Mouse (Mus musculus): ENCODE measurements around the gene Srcin1.
A peak's percentile ranks its signal among the peaks of the same experiment; 100 is the strongest.

The Srcin1 gene

GRCm38 (mm10) chr11:97534442-97535307 lies 41.3 kb downstream of the Srcin1 start:
- no peak for DNase-seq (ENCODE audit: low read depth, low spot score)

- DNase-seq (ENCODE audit: low read depth, low spot score) = no peak
These were observed 42.3 kb downstream of the Srcin1 start for GRCm38 (mm10) chr11:97533653-97534052.

- DNase-seq (ENCODE audit: low read depth, low spot score) = peak; percentile 81
These were observed 42.9 kb downstream of the Srcin1 start for GRCm38 (mm10) chr11:97532950-97533582.

GRCm38 (mm10) chr11:97532354-97532753 lies 43.6 kb downstream of the Srcin1 start:
- peak; percentile 83 for DNase-seq (ENCODE audit: low read depth, low spot score)

- peak; percentile 97 for DNase-seq (ENCODE audit: low read depth, low spot score)
These were observed 44.4 kb downstream of the Srcin1 start for GRCm38 (mm10) chr11:97531381-97532260.

- DNase-seq (ENCODE audit: low read depth, low spot score) = peak; percentile 62
These were observed 45.0 kb downstream of the Srcin1 start for GRCm38 (mm10) chr11:97530961-97531360.

GRCm38 (mm10) chr11:97530069-97530468 lies 45.9 kb downstream of the Srcin1 start:
- DNase-seq (ENCODE audit: low read depth, low spot score) = no peak

GRCm38 (mm10) chr11:97528282-97528808 lies 47.6 kb downstream of the Srcin1 start:
- peak; percentile 43 for DNase-seq (ENCODE audit: low read depth, low spot score)

GRCm38 (mm10) chr11:97525313-97525712 lies 50.7 kb downstream of the Srcin1 start:
- DNase-seq (ENCODE audit: low read depth, low spot score) = no peak

- DNase-seq (ENCODE audit: low read depth, low spot score) = peak; percentile 60
These were observed 51.7 kb downstream of the Srcin1 start for GRCm38 (mm10) chr11:97524306-97524705.

GRCm38 (mm10) chr11:97523827-97524261 lies 52.1 kb downstream of the Srcin1 start:
- peak; percentile 87 for DNase-seq (ENCODE audit: low read depth, low spot score)

- DNase-seq (ENCODE audit: low read depth, low spot score) = no peak
These were observed 52.9 kb downstream of the Srcin1 start for GRCm38 (mm10) chr11:97523107-97523506.

GRCm38 (mm10) chr11:97521741-97522474 lies 54.1 kb downstream of the Srcin1 start:
- DNase-seq (ENCODE audit: low read depth, low spot score) = no peak

- DNase-seq (ENCODE audit: low read depth, low spot score) = no peak
These were observed 55.4 kb downstream of the Srcin1 start for GRCm38 (mm10) chr11:97520541-97520940.

GRCm38 (mm10) chr11:97513066-97513465 lies 62.9 kb downstream of the Srcin1 start:
- no peak for DNase-seq (ENCODE audit: low read depth, low spot score)

GRCm38 (mm10) chr11:97512511-97512910 lies 63.5 kb downstream of the Srcin1 start:
- DNase-seq (ENCODE audit: low read depth, low spot score) = no peak

GRCm38 (mm10) chr11:97511661-97512369 lies 64.2 kb downstream of the Srcin1 start:
- no peak for DNase-seq (ENCODE audit: low read depth, low spot score)

- peak; percentile 77 for DNase-seq (ENCODE audit: low read depth, low spot score)
These were observed 64.9 kb downstream of the Srcin1 start for GRCm38 (mm10) chr11:97510966-97511660.

- no peak for DNase-seq (ENCODE audit: low read depth, low spot score)
These were observed 66.1 kb downstream of the Srcin1 start for GRCm38 (mm10) chr11:97509715-97510485.

Data from brain, adult 2 months (tissue).